Mouse (Mus musculus): Measurements from ENCODE around the gene Pole2.

- TF ChIP-seq CTCF (IDR thresholded peaks at IDR 0.05; ENCODE audit: extremely low read depth, insufficient read depth, insufficient read length, insufficient replicate concordance) (no peak), POLR2A (IDR thresholded peaks at IDR 0.05; ENCODE audit: low read depth, low read length) (no peak)
Measured at GRCm38 (mm10) chr12:69158366-69158764, 69.6 kb downstream of the Pole2 start.
